Comparison of ENCODE assay signal across 1 mouse cellular context in the genomic region with DNA sequence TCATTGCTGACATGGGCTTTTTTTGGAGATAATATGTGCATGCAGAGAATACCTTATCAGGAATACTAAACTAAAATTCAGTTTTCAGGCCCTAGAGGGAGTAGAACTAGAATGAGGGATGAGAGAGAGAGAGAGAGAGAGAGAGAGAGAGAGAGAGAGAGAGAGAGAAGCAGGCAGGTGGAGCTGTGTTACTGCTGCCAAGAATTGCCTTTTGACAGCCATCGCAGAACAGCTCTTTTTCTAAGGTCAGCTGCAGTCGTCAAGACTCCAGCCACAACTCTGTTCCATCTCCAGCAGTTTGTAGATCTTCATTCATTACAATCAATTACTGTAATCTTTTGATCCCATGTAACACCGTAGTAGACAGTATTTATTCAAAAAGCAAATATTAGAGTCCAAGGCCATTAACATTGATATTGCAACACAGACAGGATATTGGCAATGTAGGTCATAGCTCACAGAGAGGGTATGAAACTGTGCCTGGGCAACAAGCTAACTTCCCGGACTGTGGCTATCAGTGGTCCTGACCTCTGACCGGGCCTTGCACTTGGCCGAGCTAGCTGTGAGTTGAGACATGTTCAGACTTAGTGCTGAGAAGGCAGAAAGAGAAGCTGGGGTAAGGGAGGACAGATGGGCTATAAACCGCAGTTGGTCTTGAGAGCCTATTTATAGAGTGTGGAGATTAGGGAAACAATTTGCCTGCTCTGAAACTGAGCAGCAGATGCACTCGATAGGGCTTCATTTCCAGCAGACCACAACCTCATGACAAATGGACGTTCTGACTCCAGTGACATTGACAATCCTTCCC.
A peak's percentile ranks its signal among the peaks of the same experiment; 100 is the strongest.
TF ChIP-seq lines count a peak whose summit lies in the region.

No protein-coding gene starts in this region.

TF ChIP-seq in MEL, 35 proteins besides CTCF, POLR2A, EP300 and RAD21 (continued from another document):
- TF ChIP-seq MEF2A (IDR thresholded peaks at IDR 0.05; ENCODE audit: extremely low read depth, insufficient replicate concordance, low read depth, low read length, poor library complexity, severe bottlenecking) (peak; percentile 61; the same call in 1 of the 2 replicates), MXI1 (IDR thresholded peaks at IDR 0.05; ENCODE audit: low read depth, low read length) (no peak), SIN3A (IDR thresholded peaks at IDR 0.05; ENCODE audit: low read length) (no peak), TCF12 (IDR thresholded peaks at IDR 0.05; ENCODE audit: low read depth, low read length) (0 out of 2 replicates have a peak, but pooled peaks have one; percentile 13)
